Mouse (Mus musculus) duodenum, adult 2 months (tissue): ENCODE results near the gene Nedd9. TPM values are rescaled to one million over a fixed set of nuclear protein-coding genes. Genes with fewer than 3 reads are reported as not detected.

Source experiments
- polyA plus RNA-seq: library from polyadenylated mRNA; depleted of rRNA; stranded (reverse); fragments of >200 nt; gene quantifications from 2 replicates; pipeline ENCODE4 v1.2.3, GENCODE M21; 2012; ENCODE audit warnings: low replicate concordance; rRNA removed

Gene Nedd9
- 9.7 and 13.0 TPM in 2 replicates for polyA plus RNA-seq

GRCm38 (mm10) chr13:41486606-41487408, at the start of gene Nedd9:
Nedd9 (minus strand) TSS chr13:41487362.

GRCm38 (mm10) chr13:41273927-41274650, 213.1 kb downstream of the Nedd9 start, which contains the start of gene Gm17364:
Gm17364 (minus strand) TSS chr13:41273977.

Other genes with a start within 250 kb of the Nedd9 start
- gene Smim13, start 237.5 kb downstream of the Nedd9 start, polyA plus RNA-seq: 2.4 and 3.2 TPM in 2 replicates
- not detected in 2 replicates for gene Gm17364, start 213.4 kb downstream of the Nedd9 start, polyA plus RNA-seq
- 1.8 and 2.9 TPM in 2 replicates for gene Tmem170b, start 118.5 kb upstream of the Nedd9 start, polyA plus RNA-seq